Mouse (Mus musculus) mouse embryonic stem cell (cell line): ENCODE measurements around the gene Eif5a.

Source experiments
- in situ Hi-C, 2 experiments: fragments of 300-500 bp; cut with MboI; formaldehyde crosslinking; loops; 1 replicate in 1 of 2; 3 replicates in 1 of 2; pipeline ENCODE4 v1.14.3; 2019 to 2020; ENCODE audit warnings: low sequenced_read_pairs in 2 of 2, low pct_unique_long_range_greater_than_20kb in 1 of 2, mixed read lengths in 1 of 2; ENCODE audit not compliant: unreplicated experiment in 1 of 2

Gene Eif5a

GRCm38 (mm10) chr11:69912716-69913530 lies 8.8 kb downstream of the Eif5a start:
- in situ Hi-C loops = no loop called here

DNA sequence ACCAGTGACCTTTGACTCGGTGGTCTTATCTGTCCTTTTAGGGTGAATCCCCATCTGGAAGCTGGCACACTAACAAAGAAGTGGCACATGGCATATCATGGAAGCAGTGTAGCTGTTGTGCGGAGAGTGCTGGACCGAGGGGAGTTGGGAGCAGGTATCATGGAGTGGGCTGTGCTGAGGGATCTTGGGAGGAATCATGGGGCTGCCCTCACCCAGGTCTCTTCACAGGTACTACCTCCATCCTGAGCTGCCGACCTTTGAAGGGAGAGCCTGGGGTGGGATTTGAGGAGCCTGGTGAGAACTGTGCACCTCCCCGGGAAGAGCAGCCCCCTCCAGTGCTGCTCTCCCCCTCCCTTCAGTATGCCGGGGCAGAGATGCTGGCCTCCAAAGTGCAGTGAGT lies 10.1 kb downstream of the Eif5a start:
- in situ Hi-C loops = no loop called here

- in situ Hi-C loops = no loop called here
Observed at GRCm38 (mm10) chr11:69910781-69911560, 10.8 kb downstream of the Eif5a start.

DNA sequence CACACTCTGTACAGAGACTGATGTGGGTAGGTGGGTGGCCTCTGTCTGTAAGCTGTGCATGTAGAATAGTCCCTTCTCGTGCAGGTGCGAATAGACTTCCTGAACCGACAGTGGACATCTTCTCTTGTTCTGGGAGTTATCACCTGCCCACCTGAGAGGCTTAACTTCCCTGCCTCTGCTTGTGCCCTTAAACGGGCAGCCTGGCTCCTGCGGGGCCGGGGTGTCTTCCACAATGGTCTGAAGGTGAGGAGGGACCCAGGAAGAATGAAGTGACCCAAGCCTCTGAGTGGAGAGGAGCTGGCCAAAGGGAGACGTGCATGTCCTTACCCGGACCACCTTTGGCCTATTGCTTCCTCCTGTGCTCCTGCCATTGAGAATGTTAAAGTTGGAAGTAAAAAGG lies 11.6 kb downstream of the Eif5a start:
- in situ Hi-C loops = no loop called here

- in situ Hi-C loops = no loop called here
Observed at GRCm38 (mm10) chr11:69909174-69909573, 12.6 kb downstream of the Eif5a start.

DNA sequence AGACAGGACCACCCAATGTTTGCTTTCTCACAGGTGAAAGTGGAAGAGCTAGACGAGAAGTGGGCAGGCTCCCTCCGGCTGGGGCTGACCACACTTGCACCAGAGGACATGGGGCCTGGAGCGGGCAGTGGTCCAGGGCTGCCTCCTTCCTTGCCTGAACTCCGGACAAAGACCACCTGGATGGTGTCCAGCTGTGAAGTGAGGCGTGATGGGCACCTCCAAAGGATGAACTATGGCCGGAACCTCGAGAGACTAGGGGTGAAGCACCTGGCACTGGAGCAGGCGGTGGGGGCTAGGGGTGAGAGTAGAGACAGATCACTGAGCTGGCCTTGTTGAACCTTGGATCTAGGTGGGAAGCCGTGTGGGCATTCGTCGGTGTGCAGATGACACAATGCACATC lies 13.1 kb downstream of the Eif5a start:
- in situ Hi-C loops = no loop called here

DNA sequence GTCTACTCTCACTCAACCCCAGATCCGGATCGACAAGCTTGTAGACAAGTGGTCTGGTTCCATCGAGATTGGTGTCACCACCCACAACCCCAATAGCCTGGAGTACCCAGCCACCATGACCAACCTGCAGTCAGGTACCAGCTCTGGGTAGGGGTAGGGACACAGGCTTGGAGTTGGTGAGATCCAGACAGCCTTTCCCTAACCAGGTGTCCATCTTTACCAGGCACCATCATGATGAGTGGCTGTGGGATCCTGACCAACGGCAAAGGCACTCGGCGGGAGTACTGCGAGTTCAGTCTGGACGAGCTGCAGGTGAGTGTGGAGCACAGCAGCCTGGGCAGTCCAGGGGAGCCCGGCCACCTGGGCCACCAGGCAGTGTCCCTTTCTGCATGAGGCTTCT lies 17.4 kb downstream of the Eif5a start:
- in situ Hi-C loops = no loop called here

DNA sequence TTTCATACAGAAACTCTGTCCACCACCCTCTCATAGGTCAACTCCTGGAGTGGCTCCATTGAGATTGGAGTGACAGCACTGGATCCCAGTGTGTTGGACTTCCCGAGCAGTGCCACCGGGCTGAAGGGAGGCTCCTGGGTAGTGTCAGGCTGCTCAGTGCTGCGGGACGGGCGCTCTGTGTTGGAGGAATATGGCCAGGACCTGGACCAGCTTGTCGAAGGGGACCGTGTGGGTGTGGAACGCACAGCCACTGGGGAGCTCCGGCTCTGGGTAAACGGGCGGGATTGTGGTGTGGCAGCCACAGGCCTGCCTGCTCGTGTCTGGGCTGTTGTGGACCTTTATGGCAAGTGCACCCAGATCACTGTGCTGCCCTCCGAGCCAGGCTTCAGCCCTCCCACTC lies 18.8 kb downstream of the Eif5a start:
- in situ Hi-C loops = no loop called here

DNA sequence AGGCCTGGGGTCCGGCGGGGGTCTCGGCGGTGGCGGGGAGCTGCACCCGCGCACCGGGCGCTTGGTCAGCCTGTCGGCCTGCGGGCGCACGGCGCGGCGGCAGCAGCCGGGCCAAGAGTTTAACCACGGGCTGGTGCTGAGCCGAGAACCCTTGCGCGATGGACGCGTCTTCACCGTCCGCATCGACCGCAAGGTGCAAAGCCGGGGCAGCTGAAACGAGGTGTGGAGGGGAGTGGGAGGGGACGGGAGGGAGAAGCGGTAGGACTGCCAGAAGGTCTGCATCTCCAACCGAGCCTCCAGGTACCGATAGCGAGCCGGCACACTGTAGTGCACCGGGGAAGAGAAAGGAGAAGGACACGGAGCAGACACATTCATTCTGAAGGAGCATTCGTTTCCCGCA lies 19.8 kb downstream of the Eif5a start:
- in situ Hi-C loops = no loop called here

GRCm38 (mm10) chr11:69901406-69901846 lies 20.3 kb downstream of the Eif5a start:
- in situ Hi-C loops = no loop called here

- in situ Hi-C loops = no loop called here
Observed at GRCm38 (mm10) chr11:69900471-69901405, 21.0 kb downstream of the Eif5a start, which contains the start of the genes 2810408A11Rik and Neurl4. Gene 2810408A11Rik, minus strand, starts transcription at chr11:69900987. Gene Neurl4, plus strand, starts transcription at chr11:69901072.

- in situ Hi-C loops = loop anchor here in 1 of 2 experiments (25.0 kb wide), 1 partner anchor 263 kb away; the partner anchor contains the start of gene Fxr2
Observed at GRCm38 (mm10) chr11:69899870-69900269, 21.9 kb downstream of the Eif5a start.

DNA sequence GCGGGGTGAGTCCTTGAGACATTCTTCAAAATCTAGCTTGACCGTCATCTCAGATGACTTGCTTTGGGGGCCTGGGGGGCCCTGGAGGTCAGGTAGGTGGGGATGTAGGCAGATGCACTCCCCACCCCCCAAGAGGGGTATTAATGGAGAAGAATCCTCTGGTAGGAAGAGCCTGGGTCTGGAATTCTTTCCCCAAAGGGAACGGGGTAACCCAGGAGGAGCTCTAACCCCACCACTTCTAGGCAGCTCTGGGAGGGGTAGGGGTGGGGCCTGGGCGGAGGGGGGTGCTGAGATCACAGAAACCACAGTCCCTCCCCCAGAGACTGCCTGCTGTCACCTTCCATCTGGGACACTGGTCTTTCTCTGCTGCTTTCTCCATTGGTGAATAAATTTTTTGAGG lies 26.5 kb downstream of the Eif5a start, which contains the start of gene Acap1:
Gene Acap1, minus strand, starts transcription at position 249 of the 400 bp plus-strand sequence.
- in situ Hi-C loops = loop anchor here in 1 of 2 experiments (25.0 kb wide), 1 partner anchor 258 kb away; the partner anchor contains the start of gene Fxr2

DNA sequence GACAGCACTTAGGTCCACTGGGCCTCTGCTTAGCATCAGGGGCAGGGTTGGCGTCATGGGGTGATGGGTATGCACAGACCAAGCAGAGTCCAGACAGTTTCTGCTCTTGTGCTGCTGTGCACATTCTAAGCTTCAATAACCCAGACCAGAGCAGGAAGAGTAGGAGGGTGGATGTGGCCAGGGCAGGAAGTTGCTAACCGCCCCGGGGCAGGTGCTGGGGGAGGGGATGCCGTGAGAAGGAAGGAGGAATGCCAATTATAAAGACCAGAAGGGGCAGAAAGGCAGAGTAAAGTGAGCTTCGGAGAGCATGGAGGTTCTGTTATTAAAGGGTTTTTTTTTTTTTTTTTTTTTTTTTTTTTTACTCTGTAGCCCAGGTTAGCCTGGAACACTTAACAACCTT lies 27.1 kb downstream of the Eif5a start:
- in situ Hi-C loops = loop anchor here in 1 of 2 experiments (25.0 kb wide), 1 partner anchor 257 kb away; the partner anchor contains the start of gene Fxr2

DNA sequence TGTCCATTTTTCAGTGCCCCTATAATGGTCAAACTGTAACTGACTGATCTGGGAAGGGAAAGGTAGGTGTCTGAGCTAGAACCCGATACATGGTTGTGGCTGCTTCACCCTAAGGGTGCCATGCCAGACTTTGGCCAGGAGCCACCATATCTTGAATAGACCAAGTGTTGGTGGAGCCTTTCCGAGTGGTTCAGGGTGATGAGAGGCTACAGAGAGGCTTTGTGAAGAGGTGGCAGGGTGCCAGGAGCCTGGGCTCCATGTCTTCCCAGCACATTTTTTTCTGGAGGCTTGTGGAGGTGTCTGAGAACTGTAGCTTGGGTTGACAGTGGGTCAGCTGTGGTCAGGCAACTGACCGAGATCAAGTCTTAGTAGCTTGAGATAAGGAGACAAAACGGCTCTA lies 30.3 kb downstream of the Eif5a start:
- in situ Hi-C loops = loop anchor here in 1 of 2 experiments (25.0 kb wide), 1 partner anchor 254 kb away; the partner anchor contains the start of gene Fxr2

DNA sequence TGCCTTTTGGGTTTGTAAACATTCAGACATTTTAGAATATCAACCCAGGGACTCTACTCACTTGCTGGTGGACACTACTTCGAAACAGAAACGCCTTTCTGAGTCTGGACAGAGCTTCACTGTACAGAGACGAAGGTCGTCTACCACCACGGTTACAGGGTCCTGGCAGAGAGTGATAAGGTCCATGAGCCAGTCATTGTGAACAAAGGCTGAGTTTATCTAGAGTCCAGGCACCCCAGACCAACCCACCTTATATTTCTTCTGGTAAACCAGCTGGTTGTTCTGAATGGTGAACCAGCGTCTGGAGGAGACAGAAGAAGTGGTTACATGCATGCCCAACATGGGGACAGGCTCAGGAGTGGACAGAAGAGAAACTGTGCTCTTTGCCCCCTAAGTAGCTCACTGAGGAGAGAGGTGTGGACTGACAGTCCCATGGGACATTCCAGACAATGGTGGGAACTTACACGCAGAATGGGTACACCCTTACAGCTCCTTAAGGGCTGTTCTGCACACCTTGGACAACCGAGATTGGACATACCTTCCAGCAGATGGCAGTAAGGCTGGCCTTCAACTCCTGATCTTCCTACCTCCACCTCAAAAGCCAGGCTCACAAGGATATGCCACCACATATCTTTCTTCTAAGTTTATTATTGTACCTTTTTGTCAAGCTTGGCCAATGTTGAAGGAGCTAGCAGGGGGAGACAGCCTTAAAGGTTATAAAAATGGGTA lies 34.7 kb downstream of the Eif5a start:
- in situ Hi-C loops = loop anchor here in 1 of 2 experiments (25.0 kb wide), 1 partner anchor 250 kb away; the partner anchor contains the start of gene Fxr2

DNA sequence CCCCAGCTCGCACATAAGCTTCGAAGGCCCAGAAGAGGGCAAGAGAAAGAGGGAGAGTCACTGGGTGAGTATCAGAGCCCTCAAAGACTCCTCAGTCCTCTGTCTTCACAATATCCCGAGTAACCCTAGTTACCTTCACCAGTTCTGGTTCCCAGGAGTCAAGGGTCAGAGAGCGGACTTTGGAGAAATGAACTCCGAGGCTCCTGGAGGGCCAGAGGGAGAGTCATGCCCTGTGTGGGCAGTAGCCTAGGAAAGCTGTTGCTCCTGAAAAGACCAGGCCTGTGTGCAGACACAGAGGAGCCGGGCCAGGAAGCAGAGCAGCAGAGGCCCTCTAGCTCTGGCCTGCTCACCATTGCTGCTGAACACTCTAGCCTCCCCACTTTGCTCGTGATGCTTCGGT lies 37.1 kb downstream of the Eif5a start:
- in situ Hi-C loops = loop anchor here in 1 of 2 experiments (25.0 kb wide), 1 partner anchor 247 kb away; the partner anchor contains the start of gene Fxr2
